Mouse (Mus musculus) ES-Bruce4 (cell line): ENCODE results near the gene Pglyrp1. TPM values are rescaled to one million over a fixed set of nuclear protein-coding genes. Genes with fewer than 3 reads are reported as not detected.

Experiments
- H3K27ac ChIP-seq: 2 replicates; pipeline ENCODE4 v1.5.1; 2012; ENCODE audit warnings: low read length, inconsistent platforms; ENCODE audit not compliant: insufficient read depth
- H3K27me3 ChIP-seq: 2 replicates; pipeline ENCODE4 v1.6.1; 2012; ENCODE audit warnings: mild to moderate bottlenecking, low read length, inconsistent platforms; ENCODE audit not compliant: control insufficient read depth, poor library complexity, insufficient read depth, severe bottlenecking
- H3K36me3 ChIP-seq: 2 replicates; pipeline ENCODE4 v1.6.1; 2012; ENCODE audit warnings: inconsistent platforms, mild to moderate bottlenecking, low read length, moderate library complexity; ENCODE audit not compliant: control insufficient read depth, poor library complexity, insufficient read depth, severe bottlenecking
- H3K4me1 ChIP-seq: one replicate; pipeline ENCODE4 v1.8.1; 2011; ENCODE audit warnings: low read length; ENCODE audit not compliant: control insufficient read depth, insufficient read depth
- H3K4me3 ChIP-seq: 2 replicates; pipeline ENCODE4 v1.5.1; 2011; ENCODE audit warnings: low read depth, mild to moderate bottlenecking, low read length
- H3K9ac ChIP-seq: 2 replicates; pipeline ENCODE4 v1.6.1; 2012; ENCODE audit warnings: low read depth, mild to moderate bottlenecking, inconsistent platforms; ENCODE audit not compliant: poor library complexity, severe bottlenecking
- H3K9me3 ChIP-seq: replicated peaks from 2 replicates; pipeline ENCODE4 v1.6.1; 2012; ENCODE audit warnings: mild to moderate bottlenecking, low read length, inconsistent platforms; ENCODE audit not compliant: control insufficient read depth, poor library complexity, insufficient read depth, severe bottlenecking
- CTCF ChIP-seq: IDR thresholded peaks from one replicate; pipeline ENCODE4 v1.8.1; 2011; ENCODE audit warnings: low read depth, low read length
- EP300 ChIP-seq: IDR thresholded peaks from 2 replicates; pipeline ENCODE4 v1.6.1; 2011; ENCODE audit warnings: low read depth, low read length; ENCODE audit not compliant: insufficient read depth
- POLR2A ChIP-seq: IDR thresholded peaks from one replicate; pipeline ENCODE4 v1.8.1; 2011; ENCODE audit warnings: low read length; ENCODE audit not compliant: insufficient read depth
- polyA plus RNA-seq: library from polyadenylated mRNA; stranded (reverse); fragments of >200 nt; gene quantifications from 2 replicates; pipeline ENCODE4 v1.2.4, GENCODE M21; 2011; ENCODE audit warnings: low read depth; ENCODE audit not compliant: missing spikeins, insufficient read depth, insufficient read length

The Pglyrp1 gene
- polyA plus RNA-seq, 1 experiment: 1.8 TPM

DNA sequence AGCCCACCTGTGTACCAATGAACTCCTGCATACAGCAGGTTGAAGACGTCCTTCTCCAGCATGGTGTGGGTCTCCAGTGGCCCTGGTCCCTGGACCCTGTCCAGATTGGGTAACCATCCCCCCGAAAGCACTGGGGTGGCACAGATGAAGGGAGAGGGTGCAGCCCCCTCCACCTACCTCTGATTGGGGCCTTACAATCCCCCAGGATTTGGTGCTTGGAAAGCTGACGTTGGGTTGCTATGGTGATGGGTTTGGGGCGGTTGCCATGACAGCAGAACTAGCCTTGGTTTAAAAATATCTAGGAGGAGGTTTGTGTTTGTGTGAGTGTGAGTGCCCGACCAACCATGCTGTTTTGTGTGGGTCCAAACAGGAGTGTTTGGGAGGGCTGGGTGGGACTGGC, 51.7 kb downstream of the Pglyrp1 start:
- 0 out of 2 replicates have a peak, but pooled peaks cover 2% of the 10 kb centered on the region for H3K27me3 ChIP-seq
- H3K4me1 ChIP-seq: peaks cover 7% of the 10 kb centered on the region
- H3K9me3 ChIP-seq: no peaks in the 10 kb centered on the region
- no peak overlapping the region for H3K9ac ChIP-seq
- no peak overlapping the region for H3K27ac ChIP-seq
- TF ChIP-seq CTCF (no peak), EP300 (no peak), POLR2A (no peak)
- H3K36me3 ChIP-seq: no peaks in the 10 kb centered on the region
- no peak overlapping the region for H3K4me3 ChIP-seq

DNA sequence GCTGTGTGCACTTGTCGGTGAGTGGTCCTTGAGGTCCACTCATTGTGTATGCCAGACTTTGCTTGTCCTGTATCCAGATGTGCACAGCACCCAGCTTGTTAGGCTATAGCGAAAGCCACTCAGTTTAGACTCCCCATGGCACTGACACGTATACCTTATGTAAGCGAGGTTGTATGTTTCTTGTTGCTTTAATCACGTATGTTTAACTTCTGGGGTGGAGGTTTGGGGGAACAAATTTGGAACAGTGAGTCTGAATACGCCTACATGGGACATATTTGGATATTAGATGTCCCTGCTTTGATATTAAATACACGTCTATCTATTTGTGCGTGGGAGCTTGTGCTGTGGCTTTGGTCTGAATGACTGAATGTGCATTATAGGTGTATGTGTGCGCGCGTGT, 52.1 kb downstream of the Pglyrp1 start:
- peaks cover 7% of the 10 kb centered on the region for H3K4me1 ChIP-seq
- H3K27me3 ChIP-seq: 0 out of 2 replicates have a peak, but pooled peaks cover 2% of the 10 kb centered on the region
- H3K27ac ChIP-seq: no peak overlapping the region
- TF ChIP-seq POLR2A (no peak), CTCF (no peak), EP300 (no peak)
- no peak overlapping the region for H3K4me3 ChIP-seq
- H3K36me3 ChIP-seq: no peaks in the 10 kb centered on the region
- no peaks in the 10 kb centered on the region for H3K9me3 ChIP-seq
- H3K9ac ChIP-seq: no peak overlapping the region

DNA sequence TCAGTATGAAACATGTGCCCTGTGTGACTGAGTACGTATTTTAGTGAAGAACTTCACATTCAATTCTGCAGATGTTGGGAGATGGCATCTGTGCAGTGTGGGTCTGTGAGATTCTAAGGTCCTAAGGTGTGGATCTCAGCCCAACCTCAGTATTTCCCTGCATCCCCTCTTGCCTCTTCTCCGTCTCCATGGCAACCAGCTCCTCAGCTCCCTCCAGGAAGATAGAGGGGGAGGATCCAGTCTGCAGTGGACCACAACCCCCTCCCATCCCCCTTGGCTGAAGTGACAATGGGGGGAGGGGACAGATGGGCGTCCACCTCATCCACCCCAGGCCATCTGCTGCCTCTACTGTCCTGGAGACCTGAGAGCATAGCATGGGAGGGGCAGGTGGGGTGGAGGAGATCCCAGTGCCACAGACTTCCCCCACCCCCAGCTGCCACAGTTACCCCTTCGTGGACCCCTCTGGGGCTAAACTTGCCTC, 52.6 kb downstream of the Pglyrp1 start:
- no peak for TF ChIP-seq CTCF
- peak; percentile 73; the same call in 1 of the 2 replicates for TF ChIP-seq EP300
- no peak overlapping the region for H3K4me3 ChIP-seq
- no peak overlapping the region for H3K9ac ChIP-seq
- peaks cover 7% of the 10 kb centered on the region for H3K4me1 ChIP-seq
- 0 out of 2 replicates have a peak, but pooled peaks cover 2% of the 10 kb centered on the region for H3K27me3 ChIP-seq
- no peaks in the 10 kb centered on the region for H3K9me3 ChIP-seq
- H3K27ac ChIP-seq: no peak overlapping the region
- H3K36me3 ChIP-seq: no peaks in the 10 kb centered on the region

DNA sequence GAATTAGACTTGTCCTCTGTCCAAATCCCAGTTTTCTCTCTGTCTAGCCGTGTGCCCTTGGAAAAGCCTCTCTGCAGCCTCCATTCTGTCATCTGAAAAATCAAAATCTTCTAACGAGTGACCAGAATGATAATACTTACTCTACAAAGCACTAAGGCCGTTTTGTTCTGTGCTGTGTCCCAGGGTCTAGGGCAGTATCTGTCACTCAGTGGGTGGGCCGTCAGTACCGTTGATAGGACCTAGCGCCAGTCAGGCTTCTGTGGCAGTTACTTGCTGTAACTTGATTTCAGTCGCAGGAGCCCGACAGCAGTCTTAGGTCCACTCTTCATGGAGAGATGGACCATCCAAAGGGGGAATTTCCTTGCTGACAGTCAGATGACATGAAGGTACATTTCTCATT, 53.2 kb downstream of the Pglyrp1 start:
- no peak overlapping the region for H3K9ac ChIP-seq

DNA sequence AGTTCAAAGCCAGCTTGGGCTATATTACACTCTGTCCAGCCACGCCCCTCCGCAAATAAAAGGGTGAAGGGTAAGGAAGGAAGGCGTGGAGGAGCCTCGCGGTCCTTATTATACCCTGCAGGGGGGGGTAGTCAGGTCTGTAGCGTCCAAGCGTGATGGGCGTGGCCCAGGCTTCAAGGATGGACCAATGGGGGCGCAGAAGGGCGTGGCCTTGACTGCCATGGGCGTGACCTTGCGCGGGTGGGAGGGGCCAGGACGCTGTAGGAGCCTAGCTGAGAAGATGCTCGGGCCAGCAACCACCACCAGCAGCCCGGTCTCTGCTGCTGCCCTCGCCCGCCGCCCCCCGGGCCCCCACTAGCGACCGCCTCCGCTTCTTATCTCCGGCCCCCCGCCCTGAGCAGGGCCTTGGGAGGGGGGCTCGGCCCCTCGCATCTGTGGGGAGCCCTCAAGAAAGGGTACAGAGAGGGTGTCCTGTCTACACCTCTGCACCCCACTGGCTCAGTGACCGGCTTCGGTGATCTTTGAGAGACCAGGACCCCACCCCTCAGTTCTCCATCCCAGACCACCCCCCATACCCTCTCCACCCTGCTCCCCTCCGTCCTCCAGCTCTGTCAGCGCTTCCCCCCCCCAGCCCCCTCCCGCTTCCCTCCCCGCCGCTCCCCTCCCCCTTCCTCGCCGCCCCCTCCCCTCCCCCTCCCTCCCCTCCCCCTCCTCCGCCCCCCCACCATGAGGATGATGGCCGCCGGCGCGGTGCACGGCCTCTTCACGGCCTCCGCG, 54.2 kb downstream of the Pglyrp1 start, which contains the start of gene Nova2:
Gene Nova2, plus strand, starts transcription at position 727 of the 777 bp plus-strand sequence.
- H3K27ac ChIP-seq: no peak within 1 kb of the TSS
- H3K36me3 ChIP-seq: no peaks in the 10 kb centered on the region
- 0 out of 2 replicates have a peak, but pooled peaks cover 2% of the 10 kb centered on the region for H3K27me3 ChIP-seq
- peaks cover 3% of the 10 kb centered on the region for H3K4me1 ChIP-seq
- H3K9ac ChIP-seq: peak within 1 kb of the TSS; percentile 87
- no peaks in the 10 kb centered on the region for H3K9me3 ChIP-seq
- peak within 1 kb of the TSS; percentile 76 for H3K4me3 ChIP-seq
- TF ChIP-seq CTCF: no peak
- TF ChIP-seq POLR2A: no peak
- no peak for TF ChIP-seq EP300

More for the DNA sequence above, 53.2 kb downstream of the Pglyrp1 start:
- Histone ChIP-seq H3K27ac (no peak overlapping the region), H3K36me3 (no peaks in the 10 kb centered on the region), H3K4me3 (no peak overlapping the region), H3K9me3 (no peaks in the 10 kb centered on the region), H3K4me1 (peaks cover 3% of the 10 kb centered on the region), H3K27me3 (0 out of 2 replicates have a peak, but pooled peaks cover 2% of the 10 kb centered on the region)
- TF ChIP-seq EP300: no peak
- no peak for TF ChIP-seq POLR2A
- no peak for TF ChIP-seq CTCF

DNA sequence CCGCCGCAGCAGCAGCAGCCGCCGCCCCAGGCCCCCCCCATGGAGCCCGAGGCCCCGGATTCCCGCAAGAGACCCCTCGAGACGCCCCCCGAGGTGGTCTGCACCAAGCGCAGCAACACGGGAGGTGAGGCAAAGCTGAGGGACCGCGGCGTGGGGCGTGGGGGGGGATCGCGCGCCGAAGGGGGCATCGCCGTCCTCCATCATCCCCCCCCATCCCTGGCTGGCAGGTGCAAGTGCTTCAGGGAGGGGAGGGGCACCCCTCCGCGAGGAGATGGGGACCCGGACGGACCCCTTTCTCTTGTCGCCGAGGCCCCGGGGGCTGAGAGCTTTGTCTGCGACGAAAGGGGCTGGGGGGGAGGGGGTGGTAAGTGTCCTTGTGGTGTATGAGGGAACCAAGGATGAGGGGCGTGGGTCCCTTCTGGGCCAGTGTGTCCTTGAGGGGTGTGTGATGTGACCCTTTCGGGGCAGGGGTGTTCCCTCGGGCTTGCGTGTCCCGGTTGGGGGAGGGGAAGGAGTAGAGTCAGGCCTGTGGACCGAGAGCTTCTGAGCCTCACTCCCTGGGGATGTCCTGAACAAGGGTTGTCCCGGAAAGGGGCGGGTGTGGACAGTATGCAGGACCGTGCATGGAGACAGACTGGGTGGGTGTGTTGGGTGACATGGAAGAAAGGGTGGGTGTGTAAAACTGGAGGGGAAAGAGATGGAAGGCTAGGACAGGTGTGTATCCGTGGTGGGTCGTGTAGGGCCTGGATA, 55.1 kb downstream of the Pglyrp1 start:
- H3K9me3 ChIP-seq: no peaks in the 10 kb centered on the region
- peaks cover 3% of the 10 kb centered on the region for H3K4me1 ChIP-seq
- H3K27me3 ChIP-seq: 0 out of 2 replicates have a peak, but pooled peaks cover 2% of the 10 kb centered on the region
- H3K4me3 ChIP-seq: peak overlapping the region; percentile 76
- H3K27ac ChIP-seq: no peak overlapping the region
- H3K36me3 ChIP-seq: no peaks in the 10 kb centered on the region
- no peak for TF ChIP-seq POLR2A
- peak; percentile 56; the same call in 1 of the 2 replicates for TF ChIP-seq EP300
- H3K9ac ChIP-seq: peak overlapping the region; percentile 87
